8 mouse cellular contexts compared by ENCODE assay signal in the genomic region with DNA sequence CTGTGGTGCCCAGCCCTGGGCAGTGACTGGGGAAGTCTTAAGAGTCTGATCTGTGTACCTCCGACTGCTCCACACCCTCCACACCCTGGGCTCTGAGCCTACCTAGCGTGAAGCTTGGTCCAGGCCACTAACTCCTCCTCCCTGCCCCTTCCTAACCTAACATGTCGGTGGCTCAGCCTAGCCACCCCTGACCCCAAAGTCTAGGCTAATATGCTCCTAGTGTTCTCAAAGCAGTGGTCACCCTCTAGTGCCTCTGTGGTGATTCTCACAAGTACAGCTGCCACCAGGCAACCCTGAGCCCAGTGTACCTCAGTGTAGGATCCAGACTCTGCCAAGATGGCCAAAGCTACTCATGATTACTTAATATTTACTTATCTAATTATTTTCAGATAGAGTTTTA. TPM values are rescaled to one million over a fixed set of nuclear protein-coding genes. Genes with fewer than 3 reads are reported as not detected.
DNase-seq lines count a peak whose midpoint lies in the region; ATAC-seq and TF ChIP-seq lines count a peak whose summit lies in the region.
"Had no signal": no experiment of that assay in that cellular context is flagged by ENCODE, and none has a peak within 500 bp of the region (broad histone marks: within the 10 kb centered on the region; RNA-seq: fewer than 3 reads in every experiment).

No protein-coding gene starts in this region.

- 29% methylated on average over 3 of the region's 3 CpGs for WGBS in liver, adult 2 months
- WGBS in forebrain, embryonic 15.5 days: 70% methylated on average over 3 of the region's 3 CpGs
- 69% methylated on average over 3 of the region's 3 CpGs for WGBS in limb, embryonic 15.5 days
- 73% methylated on average over 3 of the region's 3 CpGs for WGBS in neural tube, embryonic 14.5 days

- H3K79me2 ChIP-seq in liver, adult 2 months (ENCODE audit: control insufficient read depth, insufficient read depth, low read length): no peaks in the 10 kb centered on the region

- TF ChIP-seq CTCF in liver, adult 2 months (IDR thresholded peaks at IDR 0.05; ENCODE audit: low read depth, low read length): no peak

- H3K9ac ChIP-seq in liver, adult 2 months (ENCODE audit: low read depth, low read length): peak overlapping the region; percentile 1; the same call in 1 of the 2 replicates
- no peak overlapping the region for H3K9ac ChIP-seq in forebrain, embryonic 15.5 days (replicated peaks)
- H3K9ac ChIP-seq in limb, embryonic 15.5 days: no peak overlapping the region
- H3K9ac ChIP-seq in neural tube, embryonic 14.5 days (replicated peaks; ENCODE audit: low read depth, low read length): no peak overlapping the region
- H3K9ac ChIP-seq: embryonic facial prominence, embryonic 12.5 days had no signal

- TF ChIP-seq POLR2A in liver, adult 2 months (IDR thresholded peaks at IDR 0.05; ENCODE audit: extremely low read depth, insufficient read depth, low read length): no peak

- H3K27ac ChIP-seq in liver, adult 2 months (replicated peaks; ENCODE audit: insufficient read depth, low read depth, low read length): peak overlapping the region; percentile 46
- no peak overlapping the region for H3K27ac ChIP-seq in forebrain, embryonic 15.5 days (replicated peaks)
- no peak overlapping the region for H3K27ac ChIP-seq in limb, embryonic 15.5 days
- H3K27ac ChIP-seq in neural tube, embryonic 14.5 days (ENCODE audit: low read depth, low read length): no peak overlapping the region
- H3K27ac ChIP-seq: embryonic facial prominence, embryonic 12.5 days had no signal

- H3K36me3 ChIP-seq in liver, adult 2 months (ENCODE audit: control insufficient read depth, insufficient read depth, low read length): no peaks in the 10 kb centered on the region
- H3K36me3 ChIP-seq in forebrain, embryonic 15.5 days: no peaks in the 10 kb centered on the region
- no peaks in the 10 kb centered on the region for H3K36me3 ChIP-seq in limb, embryonic 15.5 days
- no peaks in the 10 kb centered on the region for H3K36me3 ChIP-seq in neural tube, embryonic 14.5 days (ENCODE audit: control insufficient read depth, insufficient read depth, low read length)
- H3K36me3 ChIP-seq: embryonic facial prominence, embryonic 12.5 days had no signal

- no peak overlapping the region for H3K4me2 ChIP-seq in forebrain, embryonic 15.5 days (replicated peaks)
- no peak overlapping the region for H3K4me2 ChIP-seq in limb, embryonic 15.5 days
- no peak overlapping the region for H3K4me2 ChIP-seq in neural tube, embryonic 14.5 days (ENCODE audit: low read depth, low read length)
- H3K4me2 ChIP-seq: embryonic facial prominence, embryonic 12.5 days had no signal

- H3K27me3 ChIP-seq in liver, adult 2 months (ENCODE audit: control insufficient read depth, insufficient read depth, low read length): no peaks in the 10 kb centered on the region
- no peaks in the 10 kb centered on the region for H3K27me3 ChIP-seq in forebrain, embryonic 15.5 days
- H3K27me3 ChIP-seq in limb, embryonic 15.5 days: no peaks in the 10 kb centered on the region
- no peaks in the 10 kb centered on the region for H3K27me3 ChIP-seq in neural tube, embryonic 14.5 days (ENCODE audit: control insufficient read depth, insufficient read depth, low read length)
- H3K27me3 ChIP-seq: embryonic facial prominence, embryonic 12.5 days had no signal

- no peaks in the 10 kb centered on the region for H3K9me3 ChIP-seq in forebrain, embryonic 15.5 days
- no peaks in the 10 kb centered on the region for H3K9me3 ChIP-seq in limb, embryonic 15.5 days
- H3K9me3 ChIP-seq in neural tube, embryonic 14.5 days (ENCODE audit: control insufficient read depth, low read length): no peaks in the 10 kb centered on the region
- H3K9me3 ChIP-seq: embryonic facial prominence, embryonic 12.5 days had no signal

- H3K4me1 ChIP-seq in liver, adult 2 months (ENCODE audit: control insufficient read depth, insufficient read depth, low read length): peaks cover 25% of the 10 kb centered on the region
- H3K4me1 ChIP-seq in forebrain, embryonic 15.5 days: peaks cover 2% of the 10 kb centered on the region; the same call in 1 of the 2 replicates
- no peaks in the 10 kb centered on the region for H3K4me1 ChIP-seq in limb, embryonic 15.5 days
- H3K4me1 ChIP-seq in neural tube, embryonic 14.5 days (ENCODE audit: control insufficient read depth, insufficient read depth, low read length): no peaks in the 10 kb centered on the region
- H3K4me1 ChIP-seq: embryonic facial prominence, embryonic 12.5 days had no signal

- peak; percentile 39; the same call in 1 of the 2 replicates for ATAC-seq in forebrain, embryonic 15.5 days (replicated peaks)
- ATAC-seq in limb, embryonic 15.5 days (ENCODE audit: insufficient number of reproducible peaks, low FRiP score, low TSS enrichment, low read depth): 0 out of 2 replicates have a peak, but pooled peaks have one; percentile 15
- peak; percentile 57; the same call in 1 of the 2 replicates for ATAC-seq in neural tube, embryonic 14.5 days (ENCODE audit: low read depth)

- no peak overlapping the region for H3K4me3 ChIP-seq in liver, adult 2 months (ENCODE audit: insufficient read depth, low read depth, low read length)
- H3K4me3 ChIP-seq in forebrain, embryonic 15.5 days: no peak overlapping the region
- H3K4me3 ChIP-seq in limb, embryonic 15.5 days: no peak overlapping the region
- no peak overlapping the region for H3K4me3 ChIP-seq in neural tube, embryonic 14.5 days (ENCODE audit: low read depth, low read length)
- H3K4me3 ChIP-seq: embryonic facial prominence, embryonic 12.5 days had no signal

- DNase-seq in liver, adult 2 months (ENCODE audit: extremely low read depth, low read depth, low spot score): no peak
- DNase-seq in liver: no peak
- DNase-seq in left cerebral cortex, adult 11 months (ENCODE audit: low spot score): no peak
- DNase-seq in urinary bladder, adult 2 months (ENCODE audit: low spot score): no peak

RNA-seq across cellular contexts. Expression of a gene that starts 6.1 kb away (rescaled TPM):
- total RNA-seq in liver, adult 2 months (2014; rRNA removed): 0.20 and 0.28 TPM in 2 replicates
- polyA plus RNA-seq in liver, adult 2 months (2012; rRNA removed): 0.17 and 0.33 TPM in 2 replicates
- polyA plus RNA-seq in forebrain, embryonic 15.5 days (2015; fragmentation: Nextera tagmentation; extraction: Ambion mirVana): 3.9 and 5.3 TPM in 2 replicates
- 0.44 and 1.0 TPM in 2 replicates for polyA plus RNA-seq in limb, embryonic 15.5 days (2015; fragmentation: Nextera tagmentation; extraction: Ambion mirVana)
- 7.4 and 8.5 TPM in 2 replicates for polyA plus RNA-seq in neural tube, embryonic 14.5 days (2014; fragmentation: Nextera tagmentation; extraction: Ambion mirVana)
- 1.3 and 2.2 TPM in 2 replicates for polyA plus RNA-seq in urinary bladder, adult 2 months (2012; rRNA removed)

RNA-seq across cellular contexts. Expression of a gene that starts 27.7 kb away (rescaled TPM):
- total RNA-seq in liver, adult 2 months (2014; rRNA removed): 148 and 168 TPM in 2 replicates
- 147 and 252 TPM in 2 replicates for polyA plus RNA-seq in liver, adult 2 months (2012; rRNA removed)
- 12.9 and 13.1 TPM in 2 replicates for polyA plus RNA-seq in forebrain, embryonic 15.5 days (2015; fragmentation: Nextera tagmentation; extraction: Ambion mirVana)
- 5.9 and 6.0 TPM in 2 replicates for polyA plus RNA-seq in limb, embryonic 15.5 days (2015; fragmentation: Nextera tagmentation; extraction: Ambion mirVana)
- polyA plus RNA-seq in neural tube, embryonic 14.5 days (2014; fragmentation: Nextera tagmentation; extraction: Ambion mirVana): 16.1 and 16.6 TPM in 2 replicates
- 15.5 and 18.5 TPM in 2 replicates for polyA plus RNA-seq in urinary bladder, adult 2 months (2012; rRNA removed)

RNA-seq across cellular contexts. Expression of a gene that starts 51.5 kb away (rescaled TPM):
- 1,071 and 1,237 TPM in 2 replicates for total RNA-seq in liver, adult 2 months (2014; rRNA removed)
- 834 and 897 TPM in 2 replicates for polyA plus RNA-seq in liver, adult 2 months (2012; rRNA removed)
- polyA plus RNA-seq in forebrain, embryonic 15.5 days (2015; fragmentation: Nextera tagmentation; extraction: Ambion mirVana): 29.0 and 35.6 TPM in 2 replicates
- 1.9 and 2.7 TPM in 2 replicates for polyA plus RNA-seq in limb, embryonic 15.5 days (2015; fragmentation: Nextera tagmentation; extraction: Ambion mirVana)
- 53.3 and 53.5 TPM in 2 replicates for polyA plus RNA-seq in neural tube, embryonic 14.5 days (2014; fragmentation: Nextera tagmentation; extraction: Ambion mirVana)
- 6.2 and 7.2 TPM in 2 replicates for polyA plus RNA-seq in urinary bladder, adult 2 months (2012; rRNA removed)

Comparison
In these comparisons a context has a peak if more than half of its experiments do, and no peak if none do; other contexts are left out.
1. RNA of a gene that starts 51.5 kb away (polyA plus RNA-seq): 834 to 897 TPM in liver, adult 2 months; 53.3 to 53.5 TPM in neural tube, embryonic 14.5 days, 29.0 to 35.6 TPM in forebrain, embryonic 15.5 days, 6.2 to 7.2 TPM in urinary bladder, adult 2 months and 1.9 to 2.7 TPM in limb, embryonic 15.5 days; every median in the first group is over 10 times any median in the second.
2. Peak in every context shown above with its lines, with median percentiles within 50 percentile points of each other: ATAC-seq.